Mouse (Mus musculus) heart, postnatal 0 days (tissue): ENCODE results near the gene Sqstm1. TPM values are rescaled to one million over a fixed set of nuclear protein-coding genes. Genes with fewer than 3 reads are reported as not detected.

ENCODE experiments used
- ATAC-seq: fragments of 200-750 bp; cut with Nextera tagmentation; 2 replicates; pipeline ENCODE4 v1.8.0; 2017; ENCODE audit warnings: low read depth, moderate number of reproducible peaks, moderate library complexity; ENCODE audit not compliant: insufficient read depth
- DNase-seq: peaks from one replicate; pipeline ENCODE4 v3.0.0-alpha.2; 2016; ENCODE audit warnings: low spot score
- H3K27ac ChIP-seq: fragments of 300-500 bp; sonication (generic); 2 replicates; pipeline ENCODE4 v1.5.1; 2014; ENCODE audit warnings: low read depth, mild to moderate bottlenecking
- H3K27me3 ChIP-seq: fragments of 300-500 bp; sonication (generic); 2 replicates; pipeline ENCODE4 v1.6.1; 2014; ENCODE audit warnings: low read length, mixed read lengths; ENCODE audit not compliant: control insufficient read depth, insufficient read depth
- H3K36me3 ChIP-seq: fragments of 300-500 bp; sonication (generic); replicated peaks from 2 replicates; pipeline ENCODE4 v1.6.1; 2014; ENCODE audit warnings: low read length, mixed read lengths; ENCODE audit not compliant: control insufficient read depth, insufficient read depth
- H3K4me1 ChIP-seq: fragments of 300-500 bp; sonication (generic); 2 replicates; pipeline ENCODE4 v1.6.1; 2014; ENCODE audit warnings: antibody characterized with exemption; ENCODE audit not compliant: control insufficient read depth, insufficient read depth
- H3K4me2 ChIP-seq: fragments of 300-500 bp; sonication (generic); 2 replicates; pipeline ENCODE4 v1.6.1; 2014; ENCODE audit warnings: low read depth, mild to moderate bottlenecking, low read length, moderate library complexity
- H3K4me3 ChIP-seq: fragments of 300-500 bp; sonication (generic); 2 replicates; pipeline ENCODE4 v1.5.1; 2014; ENCODE audit warnings: low read depth, low read length
- H3K9ac ChIP-seq: fragments of 300-500 bp; sonication (generic); replicated peaks from 2 replicates; pipeline ENCODE4 v1.6.1; 2014; ENCODE audit warnings: low read depth, low read length, mixed read lengths
- H3K9me3 ChIP-seq: fragments of 300-500 bp; sonication (generic); replicated peaks from 2 replicates; pipeline ENCODE4 v1.6.1; 2016; ENCODE audit warnings: low read length; ENCODE audit not compliant: control insufficient read depth
- CTCF ChIP-seq: IDR thresholded peaks from 2 replicates; pipeline ENCODE4 v1.5.1; 2016; ENCODE audit warnings: antibody characterized with exemption, control low read depth, low read depth
- EP300 ChIP-seq: IDR thresholded peaks from 2 replicates; pipeline ENCODE4 v1.6.1; 2016; ENCODE audit warnings: antibody characterized with exemption, low read depth
- WGBS: fragments of 180-500 bp; shearing (Covaris S2); extraction: QIAGEN DNeasy Blood & Tissue Kit; methylation state at CpG from one replicate; pipeline ENCODE4 v1.1.7; 2014; 5-methylcytosine and 5-hydroxymethylcytosine counted together
- polyA plus RNA-seq: library from polyadenylated mRNA; unstranded; fragments of >200 nt; fragmentation: Nextera tagmentation; extraction: Ambion mirVana; gene quantifications from 2 replicates; pipeline ENCODE4 v1.2.1, GENCODE M21; 2015
- total RNA-seq: library from RNA; depleted of rRNA; stranded (reverse); fragments of >200 nt; gene quantifications from 2 replicates; pipeline ENCODE4 v1.2.3, GENCODE M21; 2014; ENCODE audit warnings: low replicate concordance

The Sqstm1 gene
- total and polyA plus RNA-seq, 2 experiments from 2014 or later = 244 to 249 TPM

DNA sequence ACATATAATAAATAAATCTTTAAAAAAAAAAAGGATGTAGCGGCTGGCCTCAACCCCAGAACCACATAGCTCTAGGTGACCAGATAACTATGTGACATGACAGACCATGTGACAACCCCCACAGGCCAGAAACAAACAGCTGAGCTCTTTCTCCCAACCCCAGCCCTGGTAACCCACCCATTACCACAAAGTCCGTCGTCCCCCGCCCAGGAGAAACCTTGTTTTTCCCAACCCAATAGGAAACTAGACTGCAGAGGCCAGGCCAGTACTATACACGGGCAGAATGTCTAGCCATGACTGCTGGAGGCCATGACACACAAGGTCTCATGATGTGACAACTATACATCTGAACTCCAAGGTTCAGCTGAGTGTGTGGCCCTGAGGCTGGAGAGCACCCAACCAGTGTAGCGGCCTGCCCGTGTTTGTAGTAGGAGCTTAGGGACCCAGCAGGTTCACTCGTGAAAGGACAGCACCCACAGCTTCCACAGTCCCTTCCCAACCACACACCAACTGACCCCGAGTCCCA lies 7.3 kb downstream of the Sqstm1 start:
- no peaks in the 10 kb centered on the region for H3K9me3 ChIP-seq

GRCm38 (mm10) chr11:50201590-50201989 lies 9.0 kb downstream of the Sqstm1 start:
- Histone ChIP-seq H3K36me3 (peaks cover 94% of the 10 kb centered on the region), H3K27ac (no peak overlapping the region), H3K4me3 (no peak overlapping the region), H3K4me2 (no peak overlapping the region), H3K9ac (no peak overlapping the region), H3K4me1 (peaks cover 7% of the 10 kb centered on the region; the same call in 1 of the 2 replicates), H3K27me3 (no peaks in the 10 kb centered on the region), H3K9me3 (no peaks in the 10 kb centered on the region)
- ATAC-seq (no peak), DNase-seq (no peak)
- TF ChIP-seq EP300 (no peak), CTCF (no peak)
- WGBS = 93% methylated on average over 3 of the region's 3 CpGs

More for the DNA sequence above, 7.3 kb downstream of the Sqstm1 start:
- Histone ChIP-seq H3K36me3 (peaks cover 97% of the 10 kb centered on the region), H3K27me3 (no peaks in the 10 kb centered on the region), H3K27ac (no peak overlapping the region), H3K9ac (no peak overlapping the region), H3K4me3 (no peak overlapping the region), H3K4me1 (peaks cover 12% of the 10 kb centered on the region; the same call in 1 of the 2 replicates), H3K4me2 (no peak overlapping the region)
- TF ChIP-seq CTCF (no peak), EP300 (no peak)
- DNase-seq (no peak), ATAC-seq (no peak)
- 85% methylated on average over 9 of the region's 9 CpGs for WGBS

DNA sequence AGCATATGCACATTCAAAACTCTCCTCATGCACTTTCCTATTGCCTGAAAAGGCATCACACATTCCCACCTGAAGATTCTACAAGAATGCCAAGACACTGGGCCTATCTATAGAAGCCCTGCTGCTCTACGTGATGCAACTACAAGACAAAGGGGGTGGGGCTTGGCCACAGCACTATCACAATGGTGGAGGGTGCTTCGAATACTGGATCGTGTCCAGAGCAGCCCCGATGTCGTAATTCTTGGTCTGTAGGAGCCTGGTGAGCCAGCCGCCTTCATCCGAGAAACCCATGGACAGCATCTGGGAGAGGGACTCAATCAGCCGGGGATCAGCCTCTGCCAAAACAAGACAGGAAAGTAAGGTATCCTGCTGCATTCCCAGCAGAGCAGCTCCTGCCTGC lies 10.0 kb downstream of the Sqstm1 start:
- no peak for DNase-seq
- H3K4me1 ChIP-seq = peaks cover 4% of the 10 kb centered on the region; the same call in 1 of the 2 replicates
- WGBS = 43% methylated on average over 8 of the region's 8 CpGs
- H3K27ac ChIP-seq = no peak overlapping the region
- H3K9ac ChIP-seq = no peak overlapping the region
- H3K4me3 ChIP-seq = no peak overlapping the region
- H3K36me3 ChIP-seq = peaks cover 85% of the 10 kb centered on the region
- no peaks in the 10 kb centered on the region for H3K27me3 ChIP-seq
- TF ChIP-seq EP300 (no peak), CTCF (no peak)
- peak; percentile 15; the same call in 1 of the 2 replicates for ATAC-seq
- H3K9me3 ChIP-seq = no peaks in the 10 kb centered on the region
- H3K4me2 ChIP-seq = no peak overlapping the region

DNA sequence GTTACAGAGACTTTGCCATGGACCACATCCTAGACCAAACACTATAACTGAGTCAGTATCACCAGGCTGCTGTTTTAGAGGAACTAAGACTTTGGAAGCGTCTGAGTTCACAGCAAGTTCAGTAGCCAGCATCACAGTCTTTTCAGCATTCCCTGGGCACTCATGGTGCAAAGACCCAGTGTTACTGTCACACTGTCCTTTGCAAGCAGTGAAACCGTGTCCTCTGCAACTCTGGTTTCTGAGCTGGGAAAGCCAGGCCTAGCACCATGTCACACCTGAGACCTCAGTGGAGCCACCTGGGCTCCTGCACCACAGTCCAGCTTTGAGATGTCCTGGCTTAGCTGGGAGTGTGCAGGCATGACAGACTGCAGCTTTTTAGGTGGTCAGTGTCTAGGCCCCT lies 11.7 kb downstream of the Sqstm1 start:
- no peak overlapping the region for H3K9ac ChIP-seq
- no peak overlapping the region for H3K27ac ChIP-seq
- no peak overlapping the region for H3K4me3 ChIP-seq
- no peaks in the 10 kb centered on the region for H3K9me3 ChIP-seq
- H3K4me1 ChIP-seq = no peaks in the 10 kb centered on the region
- ATAC-seq (no peak), DNase-seq (no peak)
- 86% methylated on average over 2 of the region's 2 CpGs for WGBS
- TF ChIP-seq CTCF = no peak
- TF ChIP-seq EP300 = no peak
- H3K36me3 ChIP-seq = peaks cover 68% of the 10 kb centered on the region
- no peaks in the 10 kb centered on the region for H3K27me3 ChIP-seq
- H3K4me2 ChIP-seq = no peak overlapping the region

DNA sequence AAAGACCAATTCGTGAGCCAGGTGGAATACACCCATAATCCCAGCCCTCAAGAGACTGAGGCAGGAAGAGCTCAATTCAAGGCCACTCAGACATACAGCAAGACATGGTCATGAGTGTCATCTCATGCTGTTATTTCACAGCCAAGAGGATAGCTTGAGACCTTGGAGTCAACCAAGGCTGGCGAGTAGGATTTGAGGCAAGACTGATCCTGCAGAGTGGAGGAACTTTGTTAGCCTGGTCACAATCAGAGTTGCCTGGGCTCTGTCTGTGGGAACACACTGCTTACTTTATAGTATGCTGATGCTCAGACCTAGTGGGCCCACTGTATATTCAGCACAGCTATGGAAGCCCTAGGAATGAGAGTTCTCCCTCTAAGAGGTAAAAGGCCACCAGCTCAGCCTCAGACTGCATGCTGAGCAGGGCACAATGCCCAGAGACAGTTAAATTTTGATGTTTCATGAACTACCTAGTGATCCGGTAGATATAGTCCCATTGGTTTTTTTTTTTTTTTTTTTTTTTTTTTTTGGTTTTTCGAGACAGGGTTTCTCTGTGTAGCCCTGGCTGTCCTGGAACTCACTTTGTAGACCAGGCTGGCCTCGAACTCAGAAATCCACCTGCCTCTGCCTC lies 12.3 kb downstream of the Sqstm1 start:
- no peak overlapping the region for H3K9ac ChIP-seq
- H3K36me3 ChIP-seq = peaks cover 62% of the 10 kb centered on the region
- no peak overlapping the region for H3K27ac ChIP-seq
- no peaks in the 10 kb centered on the region for H3K9me3 ChIP-seq
- no peak for TF ChIP-seq EP300
- no peak for TF ChIP-seq CTCF
- H3K4me3 ChIP-seq = no peak overlapping the region
- no peak overlapping the region for H3K4me2 ChIP-seq
- no peak for DNase-seq
- no peaks in the 10 kb centered on the region for H3K27me3 ChIP-seq
- ATAC-seq = no peak
- 88% methylated on average over 3 of the region's 5 CpGs for WGBS
- no peaks in the 10 kb centered on the region for H3K4me1 ChIP-seq

- Histone ChIP-seq H3K27me3 (no peaks in the 10 kb centered on the region), H3K4me2 (no peak overlapping the region), H3K27ac (no peak overlapping the region), H3K9ac (no peak overlapping the region), H3K4me1 (no peaks in the 10 kb centered on the region), H3K36me3 (peaks cover 54% of the 10 kb centered on the region), H3K9me3 (no peaks in the 10 kb centered on the region), H3K4me3 (no peak overlapping the region)
- no peak for DNase-seq
- 82% methylated on average over 4 of the region's 4 CpGs for WGBS
- TF ChIP-seq EP300 (no peak), CTCF (no peak)
- no peak for ATAC-seq
Measured at GRCm38 (mm10) chr11:50197500-50197899, 13.1 kb downstream of the Sqstm1 start.
